In genomic region chrX:12851684-12852083, GRCm38 (mm10) we compare ENCODE assay signal across 8 mouse cellular contexts.
DNase-seq lines count a peak whose midpoint lies in the region; ATAC-seq lines count a peak whose summit lies in the region.

No protein-coding gene starts in this region.

- 75% methylated on average over 4 of the region's 4 CpGs for WGBS in neural tube, embryonic 15.5 days
- 86% methylated on average over 4 of the region's 4 CpGs for WGBS in forebrain, embryonic 13.5 days
- WGBS in heart, embryonic 10.5 days: 70% methylated on average over 4 of the region's 4 CpGs

- H3K9ac ChIP-seq in neural tube, embryonic 15.5 days (replicated peaks): no peak overlapping the region
- no peak overlapping the region for H3K9ac ChIP-seq in forebrain, embryonic 13.5 days

- H3K4me1 ChIP-seq in neural tube, embryonic 15.5 days: no peaks in the 10 kb centered on the region
- no peaks in the 10 kb centered on the region for H3K4me1 ChIP-seq in forebrain, embryonic 13.5 days
- no peaks in the 10 kb centered on the region for H3K4me1 ChIP-seq in heart, embryonic 10.5 days

- ATAC-seq in neural tube, embryonic 15.5 days (ENCODE audit: low FRiP score): no peak
- ATAC-seq in forebrain, embryonic 13.5 days: no peak

- H3K27ac ChIP-seq in neural tube, embryonic 15.5 days (replicated peaks): no peak overlapping the region
- H3K27ac ChIP-seq in forebrain, embryonic 13.5 days: no peak overlapping the region
- H3K27ac ChIP-seq in heart, embryonic 10.5 days: no peak overlapping the region

- no peak overlapping the region for H3K4me3 ChIP-seq in neural tube, embryonic 15.5 days (replicated peaks)
- H3K4me3 ChIP-seq in forebrain, embryonic 13.5 days: no peak overlapping the region
- no peak overlapping the region for H3K4me3 ChIP-seq in heart, embryonic 10.5 days

- no peak overlapping the region for H3K4me2 ChIP-seq in neural tube, embryonic 15.5 days
- no peak overlapping the region for H3K4me2 ChIP-seq in forebrain, embryonic 13.5 days

- no peaks in the 10 kb centered on the region for H3K36me3 ChIP-seq in neural tube, embryonic 15.5 days
- H3K36me3 ChIP-seq in forebrain, embryonic 13.5 days (ENCODE audit: poor library complexity, severe bottlenecking): no peaks in the 10 kb centered on the region
- no peaks in the 10 kb centered on the region for H3K36me3 ChIP-seq in heart, embryonic 10.5 days

- peak; percentile 29 for DNase-seq in heart, adult 8-10 months (ENCODE audit: low spot score)
- no peak for DNase-seq in heart, adult 9 months (ENCODE audit: low spot score in 2 of 2)
- peak; percentile 53 for DNase-seq in thymus, postnatal 0 days (ENCODE audit: low spot score)
- DNase-seq in thymus, adult 18-20 months: no peak
- peak; percentile 45 for DNase-seq in kidney, postnatal 14 days
- no peak for DNase-seq in heart, embryonic 10.5 days (ENCODE audit: low spot score)

- H3K9me3 ChIP-seq in neural tube, embryonic 15.5 days (replicated peaks): no peaks in the 10 kb centered on the region
- no peaks in the 10 kb centered on the region for H3K9me3 ChIP-seq in forebrain, embryonic 13.5 days (replicated peaks)
- no peaks in the 10 kb centered on the region for H3K9me3 ChIP-seq in heart, embryonic 10.5 days

- no peaks in the 10 kb centered on the region for H3K27me3 ChIP-seq in neural tube, embryonic 15.5 days (replicated peaks)
- H3K27me3 ChIP-seq in forebrain, embryonic 13.5 days: no peaks in the 10 kb centered on the region
- H3K27me3 ChIP-seq in heart, embryonic 10.5 days (ENCODE audit: insufficient read depth, poor library complexity, severe bottlenecking): no peaks in the 10 kb centered on the region

Comparison
In these comparisons a context has a peak if more than half of its experiments do, and no peak if none do; other contexts are left out.
1. DNase-seq: peak in heart, adult 8-10 months (single experiment), thymus, postnatal 0 days (single experiment) and kidney, postnatal 14 days (single experiment); none in heart, adult 9 months (0 of 2), thymus, adult 18-20 months (0 of 2) and heart, embryonic 10.5 days (single experiment).